Mouse (Mus musculus): ENCODE results near the gene Lrrc29. TPM values are rescaled to one million over a fixed set of nuclear protein-coding genes. Genes with fewer than 3 reads are reported as not detected.

Gene Lrrc29
- polyA plus RNA-seq, 1 experiment: 117 TPM

DNA sequence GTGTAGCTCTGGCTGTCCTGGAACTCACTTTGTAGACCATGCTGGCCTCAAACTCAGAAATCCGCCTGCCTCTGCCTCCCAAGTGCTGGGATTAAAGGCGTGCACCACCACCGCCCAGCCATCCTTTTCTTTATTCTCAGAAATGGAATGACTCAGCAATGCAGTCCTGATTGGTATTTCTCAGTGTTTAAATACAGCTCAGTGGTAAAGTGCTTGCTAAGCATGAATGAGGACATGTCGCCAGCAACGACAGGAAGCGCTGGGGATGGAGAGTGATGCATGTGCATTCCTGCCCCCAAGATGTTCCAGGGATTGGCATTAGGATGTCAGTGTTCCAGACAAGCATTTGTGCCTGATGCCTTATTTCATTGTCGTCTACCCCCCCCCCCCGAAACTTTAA is 22.7 kb downstream of the Lrrc29 start:
- H3K27me3 ChIP-seq (ENCODE audit: control insufficient read depth, insufficient read depth, low read length): no peaks in the 10 kb centered on the region
- H3K4me1 ChIP-seq (ENCODE audit: control insufficient read depth, insufficient read depth, low read length): peaks cover 13% of the 10 kb centered on the region
- no peak overlapping the region for H3K4me3 ChIP-seq (ENCODE audit: control insufficient read depth, low read depth, low read length)
- peaks cover 2% of the 10 kb centered on the region; the same call in 1 of the 2 replicates for H3K36me3 ChIP-seq (ENCODE audit: control insufficient read depth, insufficient read depth, low read length)
- TF ChIP-seq POLR2A (IDR thresholded peaks at IDR 0.05; ENCODE audit: control insufficient read depth, low read depth, low read length) (no peak), CTCF (IDR thresholded peaks at IDR 0.05; ENCODE audit: control insufficient read depth, insufficient read depth, insufficient replicate concordance, low read depth, low read length) (no peak)
- H3K27ac ChIP-seq (ENCODE audit: control insufficient read depth, insufficient read depth, low read depth, low read length): no peak overlapping the region

- TF ChIP-seq CTCF (IDR thresholded peaks at IDR 0.05; ENCODE audit: control insufficient read depth, insufficient read depth, insufficient replicate concordance, low read depth, low read length) (no peak), POLR2A (IDR thresholded peaks at IDR 0.05; ENCODE audit: control insufficient read depth, low read depth, low read length) (no peak)
- Histone ChIP-seq H3K27me3 (ENCODE audit: control insufficient read depth, insufficient read depth, low read length) (no peaks in the 10 kb centered on the region), H3K4me1 (ENCODE audit: control insufficient read depth, insufficient read depth, low read length) (peaks cover 10% of the 10 kb centered on the region), H3K36me3 (ENCODE audit: control insufficient read depth, insufficient read depth, low read length) (peaks cover 2% of the 10 kb centered on the region; the same call in 1 of the 2 replicates), H3K27ac (ENCODE audit: control insufficient read depth, insufficient read depth, low read depth, low read length) (no peak overlapping the region), H3K4me3 (ENCODE audit: control insufficient read depth, low read depth, low read length) (no peak overlapping the region)
Measured at GRCm38 (mm10) chr8:105299962-105300361, 26.1 kb downstream of the Lrrc29 start.

GRCm38 (mm10) chr8:105298351-105299252 is 27.5 kb downstream of the Lrrc29 start:
- H3K27ac ChIP-seq (ENCODE audit: control insufficient read depth, insufficient read depth, low read depth, low read length): 0 out of 2 replicates have a peak overlapping the region, but pooled peaks have one; percentile 75
- no peak for TF ChIP-seq POLR2A (IDR thresholded peaks at IDR 0.05; ENCODE audit: control insufficient read depth, low read depth, low read length)
- TF ChIP-seq CTCF (IDR thresholded peaks at IDR 0.05; ENCODE audit: control insufficient read depth, insufficient read depth, insufficient replicate concordance, low read depth, low read length): no peak
- H3K36me3 ChIP-seq (ENCODE audit: control insufficient read depth, insufficient read depth, low read length): peaks cover 2% of the 10 kb centered on the region; the same call in 1 of the 2 replicates
- H3K4me3 ChIP-seq (ENCODE audit: control insufficient read depth, low read depth, low read length): peak overlapping the region; percentile 94
- no peaks in the 10 kb centered on the region for H3K27me3 ChIP-seq (ENCODE audit: control insufficient read depth, insufficient read depth, low read length)
- H3K4me1 ChIP-seq (ENCODE audit: control insufficient read depth, insufficient read depth, low read length): peaks cover 10% of the 10 kb centered on the region

- Histone ChIP-seq H3K27ac (ENCODE audit: control insufficient read depth, insufficient read depth, low read depth, low read length) (peak within 1 kb of the TSS; percentile 75), H3K4me3 (ENCODE audit: control insufficient read depth, low read depth, low read length) (peak within 1 kb of the TSS; percentile 94), H3K27me3 (ENCODE audit: control insufficient read depth, insufficient read depth, low read length) (no peaks in the 10 kb centered on the region), H3K36me3 (ENCODE audit: control insufficient read depth, insufficient read depth, low read length) (peaks cover 2% of the 10 kb centered on the region; the same call in 1 of the 2 replicates), H3K4me1 (ENCODE audit: control insufficient read depth, insufficient read depth, low read length) (peaks cover 10% of the 10 kb centered on the region)
- TF ChIP-seq POLR2A (IDR thresholded peaks at IDR 0.05; ENCODE audit: control insufficient read depth, low read depth, low read length) (peak; percentile 69; the same call in 1 of the 2 replicates), CTCF (IDR thresholded peaks at IDR 0.05; ENCODE audit: control insufficient read depth, insufficient read depth, insufficient replicate concordance, low read depth, low read length) (no peak)
Measured at GRCm38 (mm10) chr8:105297511-105298192, 28.4 kb downstream of the Lrrc29 start, which contains the start of gene E2f4. Gene E2f4, plus strand, starts transcription at chr8:105297663.

- no peaks in the 10 kb centered on the region for H3K27me3 ChIP-seq (ENCODE audit: control insufficient read depth, insufficient read depth, low read length)
- H3K27ac ChIP-seq (ENCODE audit: control insufficient read depth, insufficient read depth, low read depth, low read length): peak within 1 kb of the TSS; percentile 78
- H3K4me1 ChIP-seq (ENCODE audit: control insufficient read depth, insufficient read depth, low read length): peaks cover 10% of the 10 kb centered on the region
- H3K36me3 ChIP-seq (ENCODE audit: control insufficient read depth, insufficient read depth, low read length): no peaks in the 10 kb centered on the region; the same call in 1 of the 2 replicates
- H3K4me3 ChIP-seq (ENCODE audit: control insufficient read depth, low read depth, low read length): peak within 1 kb of the TSS; percentile 55
- TF ChIP-seq CTCF (IDR thresholded peaks at IDR 0.05; ENCODE audit: control insufficient read depth, insufficient read depth, insufficient replicate concordance, low read depth, low read length) (no peak), POLR2A (IDR thresholded peaks at IDR 0.05; ENCODE audit: control insufficient read depth, low read depth, low read length) (peak; percentile 58; the same call in 1 of the 2 replicates)
Measured at GRCm38 (mm10) chr8:105295895-105296573, 30.0 kb downstream of the Lrrc29 start, which contains the start of gene Exoc3l. Gene Exoc3l, minus strand, starts transcription at chr8:105296101.

DNA sequence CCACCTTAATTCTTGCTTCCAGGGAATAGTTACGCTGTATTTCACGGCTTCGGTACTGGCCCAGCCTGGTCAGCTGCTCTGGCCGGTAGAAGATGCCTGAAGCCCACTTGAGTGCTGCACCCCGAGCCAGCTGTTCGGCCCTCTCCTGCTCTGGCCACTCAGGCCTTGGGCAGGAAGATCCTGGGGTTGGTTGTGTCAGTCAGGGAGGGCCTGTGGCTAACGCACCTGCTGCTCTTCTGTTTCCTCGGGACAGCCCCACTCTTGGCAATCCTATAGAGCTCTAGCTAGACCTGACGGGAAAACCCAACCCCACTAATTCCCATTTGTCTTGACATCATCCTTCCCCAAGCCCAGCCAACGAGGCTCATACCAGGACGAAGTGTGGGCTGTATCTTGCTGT is 30.8 kb downstream of the Lrrc29 start:
- TF ChIP-seq CTCF (IDR thresholded peaks at IDR 0.05; ENCODE audit: control insufficient read depth, insufficient read depth, insufficient replicate concordance, low read depth, low read length): no peak
- no peak for TF ChIP-seq POLR2A (IDR thresholded peaks at IDR 0.05; ENCODE audit: control insufficient read depth, low read depth, low read length)
- Histone ChIP-seq H3K36me3 (ENCODE audit: control insufficient read depth, insufficient read depth, low read length) (no peaks in the 10 kb centered on the region; the same call in 1 of the 2 replicates), H3K27ac (ENCODE audit: control insufficient read depth, insufficient read depth, low read depth, low read length) (peak overlapping the region; percentile 78), H3K4me3 (ENCODE audit: control insufficient read depth, low read depth, low read length) (peak overlapping the region; percentile 55), H3K27me3 (ENCODE audit: control insufficient read depth, insufficient read depth, low read length) (no peaks in the 10 kb centered on the region), H3K4me1 (ENCODE audit: control insufficient read depth, insufficient read depth, low read length) (peaks cover 16% of the 10 kb centered on the region)

All from testis, adult 2 months (tissue).